In the genomic region with DNA sequence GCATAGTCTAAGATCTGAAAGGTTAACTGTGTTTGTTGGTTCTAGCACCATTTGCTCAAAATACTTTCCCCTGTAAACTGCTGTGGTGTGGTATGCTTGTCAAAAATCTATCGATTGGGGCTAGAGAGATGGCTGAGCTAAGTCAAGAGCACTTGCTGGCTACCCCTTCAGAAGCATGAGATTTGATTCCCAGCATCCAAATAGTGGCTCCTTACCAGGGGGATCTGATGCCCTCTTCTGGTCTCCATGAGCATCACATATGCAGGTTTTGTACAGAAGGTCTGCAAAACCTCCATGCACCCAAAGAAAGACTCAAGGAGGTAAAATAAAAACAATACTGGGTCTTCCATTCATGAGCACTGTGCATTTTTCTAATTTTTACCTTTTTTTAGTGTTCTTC, we compare ENCODE assay signal across 9 mouse cellular contexts. TPM values are rescaled to one million over a fixed set of nuclear protein-coding genes. Genes with fewer than 3 reads are reported as not detected.
A peak's percentile ranks its signal among the peaks of the same experiment; 100 is the strongest.
DNase-seq lines count a peak whose midpoint lies in the region; ATAC-seq and TF ChIP-seq lines count a peak whose summit lies in the region.
"Had no signal": no experiment of that assay in that cellular context is flagged by ENCODE, and none has a peak within 500 bp of the region (broad histone marks: within the 10 kb centered on the region; RNA-seq: fewer than 3 reads in every experiment).

No protein-coding gene starts in this region.

- no peaks in the 10 kb centered on the region for H3K9me3 ChIP-seq in forebrain, postnatal 0 days (ENCODE audit: low read length)
- H3K9me3 ChIP-seq in forebrain, embryonic 11.5 days (ENCODE audit: control insufficient read depth, low read length): no peaks in the 10 kb centered on the region
- H3K9me3 ChIP-seq: neural tube, embryonic 12.5 days had no signal

- TF ChIP-seq CTCF in forebrain, postnatal 0 days (IDR thresholded peaks at IDR 0.05; ENCODE audit: low read depth): peak; percentile 65

- WGBS in forebrain, postnatal 0 days: 18% methylated on average over 1 of the region's 1 CpGs
- WGBS in forebrain, embryonic 11.5 days: 17% methylated on average over 1 of the region's 1 CpGs

- no peaks in the 10 kb centered on the region for H3K36me3 ChIP-seq in forebrain, postnatal 0 days (ENCODE audit: insufficient read depth)
- no peaks in the 10 kb centered on the region for H3K36me3 ChIP-seq in forebrain, embryonic 11.5 days (ENCODE audit: control insufficient read depth, insufficient read depth, low read length)
- H3K36me3 ChIP-seq: neural tube, embryonic 12.5 days had no signal

- no peak for ATAC-seq in forebrain, postnatal 0 days
- ATAC-seq in forebrain, embryonic 11.5 days (replicated peaks; ENCODE audit: low FRiP score): no peak

- peak; percentile 40 for DNase-seq in forebrain, postnatal 0 days
- DNase-seq in forebrain, embryonic 11.5 days (ENCODE audit: low spot score): no peak
- peak; percentile 10 for DNase-seq in ovary, adult 18-20 months (ENCODE audit: low spot score)
- no peak for DNase-seq in ovary, postnatal 14 days (ENCODE audit: low spot score)
- DNase-seq in cerebellum, adult 8-10 months: peak; percentile 55
- peak; percentile 33 to 65 for DNase-seq in heart, postnatal 14 days
- DNase-seq in lung, postnatal 14 days: peak; percentile 60
- DNase-seq in spleen, postnatal 4 days (ENCODE audit: low spot score in 2 of 2): no peak

- H3K4me2 ChIP-seq in forebrain, postnatal 0 days (ENCODE audit: low read depth): no peak overlapping the region
- no peak overlapping the region for H3K4me2 ChIP-seq in forebrain, embryonic 11.5 days (ENCODE audit: low read depth, low read length, severe bottlenecking)
- H3K4me2 ChIP-seq: neural tube, embryonic 12.5 days had no signal

- peaks cover 3% of the 10 kb centered on the region; the same call in 1 of the 2 replicates for H3K4me1 ChIP-seq in forebrain, postnatal 0 days (ENCODE audit: insufficient read depth)
- no peaks in the 10 kb centered on the region; the same call in 1 of the 2 replicates for H3K4me1 ChIP-seq in forebrain, embryonic 11.5 days (replicated peaks; ENCODE audit: control insufficient read depth, insufficient read depth, low read length)

- H3K4me3 ChIP-seq in forebrain, postnatal 0 days (ENCODE audit: low read depth, low read length): no peak overlapping the region
- H3K4me3 ChIP-seq in forebrain, embryonic 11.5 days (ENCODE audit: low read depth, low read length): no peak overlapping the region
- H3K4me3 ChIP-seq: neural tube, embryonic 12.5 days had no signal

- no peaks in the 10 kb centered on the region for H3K27me3 ChIP-seq in forebrain, postnatal 0 days (ENCODE audit: insufficient read depth, low read length)
- H3K27me3 ChIP-seq in forebrain, embryonic 11.5 days (ENCODE audit: control insufficient read depth, insufficient read depth, low read length): no peaks in the 10 kb centered on the region
- H3K27me3 ChIP-seq: neural tube, embryonic 12.5 days had no signal

- H3K27ac ChIP-seq in forebrain, postnatal 0 days (ENCODE audit: low read depth, low read length): no peak overlapping the region
- H3K27ac ChIP-seq in forebrain, embryonic 11.5 days (ENCODE audit: low read depth, low read length): no peak overlapping the region
- H3K27ac ChIP-seq: neural tube, embryonic 12.5 days had no signal

- intact Hi-C loops in heart, postnatal 14 days (cut with DNase I): no loop called here

- H3K9ac ChIP-seq in forebrain, postnatal 0 days: no peak overlapping the region
- no peak overlapping the region for H3K9ac ChIP-seq in forebrain, embryonic 11.5 days (ENCODE audit: low read length)
- H3K9ac ChIP-seq: neural tube, embryonic 12.5 days had no signal

RNA-seq across cellular contexts. Expression of a gene that starts 1.7 kb away (rescaled TPM):
- total RNA-seq in forebrain, postnatal 0 days (2014; rRNA removed): 40.2 and 45.7 TPM in 2 replicates
- polyA plus RNA-seq in forebrain, postnatal 0 days (2015; fragmentation: Nextera tagmentation; extraction: Ambion mirVana): 43.1 and 52.1 TPM in 2 replicates
- 94.8 and 110 TPM in 2 replicates for polyA plus RNA-seq in forebrain, embryonic 11.5 days (2014; fragmentation: Nextera tagmentation; extraction: Ambion mirVana)
- total RNA-seq in heart, postnatal 14 days (2021): 10 to 100 TPM; 45.2 to 45.5 TPM

RNA-seq across cellular contexts. Expression of a gene that starts 38.7 kb away (rescaled TPM):
- 23.5 and 26.0 TPM in 2 replicates for total RNA-seq in forebrain, postnatal 0 days (2014; rRNA removed)
- 13.2 and 15.8 TPM in 2 replicates for polyA plus RNA-seq in forebrain, postnatal 0 days (2015; fragmentation: Nextera tagmentation; extraction: Ambion mirVana)
- 31.2 and 33.5 TPM in 2 replicates for polyA plus RNA-seq in forebrain, embryonic 11.5 days (2014; fragmentation: Nextera tagmentation; extraction: Ambion mirVana)
- total RNA-seq in heart, postnatal 14 days (2021): 10 to 100 TPM; 30.4 to 35.6 TPM

RNA-seq across cellular contexts. Expression of a gene that starts 39.0 kb away (rescaled TPM):
- total RNA-seq in forebrain, postnatal 0 days (2014; rRNA removed): 2.0 and 2.2 TPM in 2 replicates
- polyA plus RNA-seq in forebrain, postnatal 0 days (2015; fragmentation: Nextera tagmentation; extraction: Ambion mirVana): 0.98 and 1.5 TPM in 2 replicates
- 0.35 and 0.87 TPM in 2 replicates for polyA plus RNA-seq in forebrain, embryonic 11.5 days (2014; fragmentation: Nextera tagmentation; extraction: Ambion mirVana)
- total RNA-seq in heart, postnatal 14 days (2021): under 1 TPM; 0.32 to 0.33 TPM

RNA-seq across cellular contexts. Expression of a gene that starts 39.0 kb away (rescaled TPM):
- total RNA-seq in forebrain, postnatal 0 days (2014; rRNA removed): 12.8 and 17.4 TPM in 2 replicates
- polyA plus RNA-seq in forebrain, postnatal 0 days (2015; fragmentation: Nextera tagmentation; extraction: Ambion mirVana): 19.8 and 19.9 TPM in 2 replicates
- polyA plus RNA-seq in forebrain, embryonic 11.5 days (2014; fragmentation: Nextera tagmentation; extraction: Ambion mirVana): 3.3 and 5.4 TPM in 2 replicates
- 10 to 100 TPM; 41.0 to 41.1 TPM for total RNA-seq in heart, postnatal 14 days (2021)

Comparison
In these comparisons a context has a peak if more than half of its experiments do, and no peak if none do; other contexts are left out.
1. DNase-seq: peak in forebrain, postnatal 0 days (single experiment), ovary, adult 18-20 months (single experiment), cerebellum, adult 8-10 months (single experiment), heart, postnatal 14 days (2 of 2) and lung, postnatal 14 days (single experiment); none in forebrain, embryonic 11.5 days (single experiment), ovary, postnatal 14 days (single experiment) and spleen, postnatal 4 days (0 of 2).